In the genomic region with DNA sequence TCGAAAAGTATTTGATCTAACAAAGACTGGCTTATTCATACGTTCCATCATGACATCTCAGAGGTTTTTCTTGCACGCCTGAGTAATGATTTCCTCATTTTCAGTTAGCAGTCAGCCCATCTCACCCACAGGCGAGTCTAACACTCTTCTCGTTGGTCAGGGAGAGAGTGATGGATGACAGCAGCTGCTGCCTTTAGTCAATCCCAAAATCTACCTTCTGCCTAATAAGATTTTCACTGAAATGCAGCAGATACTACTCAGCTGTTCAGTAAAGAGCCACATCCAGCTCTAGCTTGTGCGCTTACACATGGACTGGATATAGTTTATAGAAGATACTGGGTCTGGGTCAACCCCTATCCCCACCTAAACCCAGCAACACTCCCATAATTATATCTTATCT, we compare ENCODE assay signal across 26 mouse cellular contexts. TPM values are rescaled to one million over a fixed set of nuclear protein-coding genes. Genes with fewer than 3 reads are reported as not detected.
"Had no signal": no experiment of that assay in that cellular context is flagged by ENCODE, and none has a peak within 500 bp of the region (broad histone marks: within the 10 kb centered on the region; RNA-seq: fewer than 3 reads in every experiment).

No protein-coding gene starts in this region.

- DNase-seq: kidney, adult 18-20 months; kidney, adult 9 months; kidney, postnatal 14 days; kidney, postnatal 4 days; left cerebral cortex, postnatal 4 days; liver, postnatal 0 days; lung, embryonic 14.5 days; lung, postnatal 36 days; midbrain, embryonic 14.5 days; retina, postnatal 1 day; right cerebral cortex, postnatal 25 days; spleen, adult 18-20 months; thymus, adult 18-20 months; thymus, postnatal 36 days had no signal

- H3K36me3 ChIP-seq: limb, embryonic 15.5 days; neural tube, embryonic 13.5 days had no signal

- ATAC-seq: liver, postnatal 0 days; lung, postnatal 0 days had no signal

- H3K4me2 ChIP-seq: limb, embryonic 15.5 days; liver, embryonic 11.5 days; lung, embryonic 14.5 days; midbrain, embryonic 11.5 days; neural tube, embryonic 13.5 days had no signal

- H3K4me1 ChIP-seq: limb, embryonic 15.5 days; megakaryocyte, embryonic 14.5 days; neural tube, embryonic 13.5 days had no signal

- H3K27ac ChIP-seq: limb, embryonic 15.5 days; liver, embryonic 14.5 days; neural tube, embryonic 13.5 days had no signal

- H3K4me3 ChIP-seq: limb, embryonic 15.5 days; megakaryocyte, embryonic 14.5 days; neural tube, embryonic 13.5 days had no signal

- H3K9ac ChIP-seq: limb, embryonic 15.5 days; liver, embryonic 14.5 days; liver, postnatal 0 days; lung, embryonic 14.5 days; neural tube, embryonic 13.5 days had no signal

- H3K9me3 ChIP-seq: limb, embryonic 15.5 days; megakaryocyte, embryonic 14.5 days; neural tube, embryonic 13.5 days had no signal

- H3K27me3 ChIP-seq: limb, embryonic 15.5 days; megakaryocyte, embryonic 14.5 days; neural tube, embryonic 13.5 days had no signal

RNA-seq across cellular contexts. Expression of gene Vgll2, which starts 40.7 kb away (rescaled TPM):
- total RNA-seq: layer of hippocampus, postnatal 14 days; left cerebral cortex, adult 8-10 months; left cerebral cortex, postnatal 14 days; left cerebral cortex, postnatal 4 days; neutrophil, adult 5-6 weeks had no signal
- polyA plus RNA-seq: liver, postnatal 0 days; lung, embryonic 14.5 days; lung, postnatal 0 days; midbrain, embryonic 14.5 days; testis, adult 2 months had no signal
